Mouse (Mus musculus) megakaryocyte-erythroid progenitor cell, adult 5-6 weeks (primary cell): ENCODE results near the gene Gm49027. TPM values are rescaled to one million over a fixed set of nuclear protein-coding genes. Genes with fewer than 3 reads are reported as not detected.

ENCODE experiments used
- ATAC-seq: replicated peaks from 2 replicates; pipeline ENCODE4 v1.8.0; 2016; ENCODE audit warnings: mild to moderate bottlenecking, inconsistent platforms; ENCODE audit not compliant: severe bottlenecking, poor library complexity, low FRiP score, low TSS enrichment
- total RNA-seq, 2 experiments: library from RNA; stranded (forward) in 1 of 2; stranded (reverse) in 1 of 2; fragments of 200-1000, 215-1000 nt in 1 of 2; fragments of >200 nt in 1 of 2; fragmentation: Nextera tagmentation in 1 of 2; gene quantifications; 2 replicates each; pipeline ENCODE4 v1.2.3; 2014 to 2017

Gm49027 gene
- total RNA-seq, 2 experiments from 2014 or later: not detected

- no peak for ATAC-seq
Measured at GRCm38 (mm10) chr5:123508921-123509320, 16.4 kb downstream of the Gm49027 start.

GRCm38 (mm10) chr5:123507936-123508723 lies 17.2 kb downstream of the Gm49027 start:
- peak; percentile 83 for ATAC-seq

- ATAC-seq: no peak
Measured at GRCm38 (mm10) chr5:123501973-123502372, 23.3 kb downstream of the Gm49027 start.

DNA sequence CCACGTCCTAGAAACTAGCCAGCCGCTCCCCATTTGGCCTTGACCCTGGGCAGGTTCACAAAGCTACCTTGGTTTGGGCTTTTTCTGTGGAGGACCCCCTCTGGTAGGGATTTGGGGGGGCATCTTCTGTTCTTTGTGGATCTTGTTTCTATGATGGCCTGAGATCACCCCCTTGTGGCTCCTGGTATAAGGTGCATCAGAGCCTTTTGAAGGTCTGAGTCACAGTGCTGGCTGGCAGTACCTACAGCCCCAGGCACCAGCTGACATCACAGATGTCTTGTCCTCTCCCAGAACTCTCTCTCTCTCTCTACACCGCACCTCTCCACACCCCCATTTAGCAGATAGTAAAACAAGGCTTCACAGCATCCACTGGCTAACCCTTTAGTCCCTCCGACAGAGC lies 25.6 kb downstream of the Gm49027 start:
- ATAC-seq: 0 out of 2 replicates have a peak, but pooled peaks have one; percentile 47

DNA sequence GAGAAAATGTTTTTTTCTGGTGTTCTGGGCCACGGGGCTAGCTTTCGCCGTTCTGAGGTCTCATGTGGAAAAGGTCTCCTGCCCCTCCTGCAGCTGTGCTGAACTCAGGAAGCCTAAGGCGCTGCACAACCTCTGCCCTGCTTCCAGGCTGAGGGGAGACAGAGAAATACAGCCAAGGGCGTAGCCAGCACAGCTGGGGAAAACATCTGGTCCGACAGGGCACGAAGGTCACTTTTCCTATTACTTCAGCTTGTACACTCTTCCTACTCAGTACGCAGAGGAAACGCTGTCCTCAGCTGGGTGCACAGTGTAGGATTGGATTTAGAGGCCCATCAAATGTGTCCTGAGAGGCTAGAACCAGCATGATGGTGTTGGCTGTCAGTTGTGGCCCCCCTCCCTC lies 35.4 kb downstream of the Gm49027 start:
- ATAC-seq: no peak

- ATAC-seq: no peak
Measured at GRCm38 (mm10) chr5:123489112-123489785, 36.0 kb downstream of the Gm49027 start, which contains the start of the genes Lrrc43 and Il31. Gene Lrrc43, plus strand, starts transcription at chr5:123489305. Gene Il31, minus strand, starts transcription at chr5:123489489.

DNA sequence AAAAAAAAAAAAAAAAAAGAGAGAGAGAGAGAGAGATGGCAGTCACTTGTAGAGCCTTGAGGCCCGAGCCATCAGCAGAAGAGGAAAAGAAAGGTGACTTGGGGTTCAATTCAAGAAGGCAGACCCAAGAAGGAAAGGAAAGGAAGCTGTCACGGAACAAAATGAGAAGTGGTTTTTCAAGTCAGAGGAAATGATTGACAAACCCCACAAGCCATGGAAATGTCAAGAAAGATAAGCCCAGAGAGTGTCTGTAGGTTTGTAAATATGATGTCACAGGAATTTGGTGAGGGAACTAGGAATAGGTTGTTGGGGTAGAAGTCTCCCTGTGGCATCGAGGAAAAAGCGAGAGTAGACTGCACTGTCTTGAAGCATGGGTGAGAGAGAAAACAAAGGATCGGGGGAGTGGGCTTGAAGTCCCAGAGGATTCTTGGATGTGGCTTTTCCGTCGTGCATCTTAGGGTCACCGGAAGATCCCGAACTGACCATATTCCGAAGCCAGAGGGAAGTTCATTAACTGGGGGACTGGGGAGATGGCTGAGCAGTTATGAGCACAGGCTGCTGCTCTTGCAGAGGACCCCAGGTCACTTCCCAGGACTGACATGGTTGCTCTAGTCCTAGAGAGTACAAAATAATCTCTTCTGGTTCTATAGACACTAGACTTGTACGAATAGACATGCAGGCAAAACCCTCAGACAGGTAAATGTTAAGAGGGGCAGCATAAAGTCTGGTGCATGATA lies 37.5 kb downstream of the Gm49027 start:
- no peak for ATAC-seq

GRCm38 (mm10) chr5:123473817-123474216 lies 51.5 kb downstream of the Gm49027 start:
- ATAC-seq: no peak

DNA sequence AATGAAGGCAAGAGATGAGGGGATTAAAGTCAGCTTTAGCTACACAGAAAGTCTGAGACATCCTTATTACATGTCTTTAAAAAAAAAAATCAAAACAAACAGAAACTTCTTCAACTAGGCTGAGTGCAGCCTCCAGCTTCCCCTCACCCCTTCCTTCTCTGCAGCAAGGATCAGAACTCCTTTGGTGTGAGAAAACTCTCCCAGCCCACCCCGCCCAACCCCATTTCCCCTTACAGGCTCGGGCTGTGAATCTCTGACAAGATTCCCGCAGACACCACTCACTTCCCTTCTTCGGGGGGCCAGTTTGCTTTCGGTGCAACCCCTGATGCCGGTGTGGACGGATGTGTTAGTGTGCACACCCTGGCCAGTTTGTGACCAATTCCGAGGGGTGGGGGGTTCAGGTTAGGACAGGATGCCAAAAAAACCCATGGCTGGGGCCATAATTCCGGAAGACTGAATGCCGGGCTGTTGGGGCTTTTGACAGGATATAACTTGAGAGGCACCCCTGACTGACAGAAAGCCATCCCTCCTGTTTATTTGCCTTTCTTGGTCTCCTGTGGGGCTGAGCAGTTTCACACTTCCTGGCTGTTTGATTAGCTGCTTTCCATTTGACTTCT lies 54.4 kb downstream of the Gm49027 start:
- no peak for ATAC-seq

- no peak for ATAC-seq
Measured at GRCm38 (mm10) chr5:123464638-123465037, 60.6 kb downstream of the Gm49027 start.

Other genes starting within 250 kb of the Gm49027 start
- 34.6 and 46.7 TPM in 2 replicates for gene Bcl7a, start 181.7 kb downstream of the Gm49027 start, total RNA-seq (2014; fragmentation: Nextera tagmentation)
- 18.7 and 26.4 TPM in 2 replicates for gene Bcl7a, start 181.7 kb downstream of the Gm49027 start, total RNA-seq (2017)
- gene Mlxip, start 130.7 kb downstream of the Gm49027 start, total RNA-seq (2014; fragmentation: Nextera tagmentation): 25.0 and 30.1 TPM in 2 replicates
- gene Mlxip, start 130.7 kb downstream of the Gm49027 start, total RNA-seq (2017): 5.1 and 7.9 TPM in 2 replicates
- not detected in 2 replicates for gene Lrrc43, start 36.2 kb downstream of the Gm49027 start, total RNA-seq (2014; fragmentation: Nextera tagmentation)
- not detected in 2 replicates for gene Lrrc43, start 36.2 kb downstream of the Gm49027 start, total RNA-seq (2017)
- not detected in 2 replicates for gene Il31, start 36.0 kb downstream of the Gm49027 start, total RNA-seq (2014; fragmentation: Nextera tagmentation)
- not detected in 2 replicates for gene Il31, start 36.0 kb downstream of the Gm49027 start, total RNA-seq (2017)
- 0.94 TPM in 1 of 2 replicates, not detected in the other for gene B3gnt4, start 15.0 kb downstream of the Gm49027 start, total RNA-seq (2014; fragmentation: Nextera tagmentation)
- gene B3gnt4, start 15.0 kb downstream of the Gm49027 start, total RNA-seq (2017): 0.30 and 0.38 TPM in 2 replicates
- gene Diablo, start 1.3 kb downstream of the Gm49027 start, total RNA-seq (2014; fragmentation: Nextera tagmentation): 70.4 and 76.8 TPM in 2 replicates
- gene Diablo, start 1.3 kb downstream of the Gm49027 start, total RNA-seq (2017): 49.8 and 71.1 TPM in 2 replicates
- gene Vps33a, start 47.5 kb upstream of the Gm49027 start, total RNA-seq (2014; fragmentation: Nextera tagmentation): 30.6 and 35.7 TPM in 2 replicates
- 20.8 and 31.6 TPM in 2 replicates for gene Vps33a, start 47.5 kb upstream of the Gm49027 start, total RNA-seq (2017)
- gene Clip1, start 159.1 kb upstream of the Gm49027 start, total RNA-seq (2014; fragmentation: Nextera tagmentation): 45.2 and 52.4 TPM in 2 replicates
- 45.0 and 64.8 TPM in 2 replicates for gene Clip1, start 159.1 kb upstream of the Gm49027 start, total RNA-seq (2017)
- gene Zcchc8, start 195.6 kb upstream of the Gm49027 start, total RNA-seq (2014; fragmentation: Nextera tagmentation): 55.3 and 79.3 TPM in 2 replicates
- 59.3 and 167 TPM in 2 replicates for gene Zcchc8, start 195.6 kb upstream of the Gm49027 start, total RNA-seq (2017)
- 108 and 119 TPM in 2 replicates for gene Rsrc2, start 223.9 kb upstream of the Gm49027 start, total RNA-seq (2014; fragmentation: Nextera tagmentation)
- 335 and 401 TPM in 2 replicates for gene Rsrc2, start 223.9 kb upstream of the Gm49027 start, total RNA-seq (2017)
- 56.1 and 72.6 TPM in 2 replicates for gene Kntc1, start 224.2 kb upstream of the Gm49027 start, total RNA-seq (2014; fragmentation: Nextera tagmentation)
- 29.7 and 48.6 TPM in 2 replicates for gene Kntc1, start 224.2 kb upstream of the Gm49027 start, total RNA-seq (2017)